Mouse (Mus musculus): ENCODE measurements at regions not wholly inside any gene's neighbourhood (a gene's known extent, or its start where the extent isn't known, plus 50 kb on each side); places are given as distances from the start of the nearest gene placed in this dataset.

GRCm38 (mm10) chr13:39278101-39278500, 317.4 kb upstream of the Slc35b3 start:
- H3K9me3 ChIP-seq (replicated peaks), result no peaks in the 10 kb centered on the region
- 78% methylated on average over 1 of the region's 1 CpGs for WGBS (ENCODE audit: insufficient replicate concordance)
- no peak overlapping the region for H3K4me2 ChIP-seq
- H3K27ac ChIP-seq, result no peak overlapping the region
- no peak overlapping the region for H3K9ac ChIP-seq
- no peak overlapping the region for H3K4me3 ChIP-seq (replicated peaks)
- H3K4me1 ChIP-seq (replicated peaks), result no peaks in the 10 kb centered on the region
- no peaks in the 10 kb centered on the region for H3K27me3 ChIP-seq
- DNase-seq (no peak), ATAC-seq (ENCODE audit: low read depth) (no peak)
- no peaks in the 10 kb centered on the region for H3K36me3 ChIP-seq

DNA sequence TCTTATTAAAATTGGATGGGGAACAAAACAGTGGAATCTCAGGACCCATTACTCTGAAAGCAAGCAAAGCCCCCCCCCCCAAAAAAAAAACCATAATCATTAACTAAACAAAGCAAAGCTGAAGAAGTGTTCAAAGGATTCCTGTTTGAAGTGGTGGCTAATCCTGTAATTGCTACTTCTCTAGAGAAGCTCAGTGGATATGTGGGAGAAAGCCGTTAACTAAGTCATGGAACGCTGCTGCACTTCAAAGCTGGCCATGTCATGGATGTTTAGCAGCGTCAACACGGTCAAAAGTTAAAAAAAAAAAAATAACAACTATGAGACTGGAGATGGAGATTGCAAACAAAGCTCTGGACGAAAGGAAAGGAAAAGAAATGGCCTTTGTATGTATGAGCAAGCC, 305.3 kb upstream of the Slc35b3 start:
- Histone ChIP-seq H3K36me3 (no peaks in the 10 kb centered on the region), H3K4me2 (no peak overlapping the region), H3K9me3 (replicated peaks) (no peaks in the 10 kb centered on the region), H3K4me1 (replicated peaks) (no peaks in the 10 kb centered on the region), H3K4me3 (replicated peaks) (no peak overlapping the region), H3K27ac (no peak overlapping the region), H3K27me3 (no peaks in the 10 kb centered on the region), H3K9ac (no peak overlapping the region)
- WGBS (ENCODE audit: insufficient replicate concordance), result 61% methylated on average over 5 of the region's 5 CpGs
- DNase-seq (no peak), ATAC-seq (ENCODE audit: low read depth) (no peak)

DNA sequence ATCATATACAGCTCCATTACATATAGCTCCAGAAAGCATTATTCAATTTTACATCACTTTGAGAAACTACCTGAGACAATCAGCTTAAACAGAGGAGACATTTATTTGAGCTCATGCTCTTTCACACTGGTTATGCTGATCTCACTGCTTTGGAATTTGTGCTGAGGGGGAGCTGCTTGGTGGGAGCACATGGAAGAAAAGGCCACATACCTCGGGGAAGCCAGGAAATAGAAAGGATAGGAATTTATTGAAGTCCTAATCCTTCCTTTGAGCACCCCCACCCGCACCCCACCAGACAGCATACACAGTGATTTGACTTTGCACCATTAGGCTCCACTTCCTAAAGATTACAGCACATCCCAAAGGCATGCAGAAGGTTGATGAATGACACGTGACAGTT, 296.0 kb upstream of the Slc35b3 start:
- H3K9ac ChIP-seq, result no peak overlapping the region
- 26% methylated on average over 3 of the region's 3 CpGs for WGBS (ENCODE audit: insufficient replicate concordance)
- no peak overlapping the region for H3K4me2 ChIP-seq
- no peak overlapping the region for H3K4me3 ChIP-seq (replicated peaks)
- no peak for ATAC-seq (ENCODE audit: low read depth)
- H3K9me3 ChIP-seq (replicated peaks), result no peaks in the 10 kb centered on the region
- H3K4me1 ChIP-seq (replicated peaks), result no peaks in the 10 kb centered on the region
- DNase-seq, result no peak
- no peaks in the 10 kb centered on the region for H3K36me3 ChIP-seq
- no peak overlapping the region for H3K27ac ChIP-seq
- H3K27me3 ChIP-seq, result no peaks in the 10 kb centered on the region

DNA sequence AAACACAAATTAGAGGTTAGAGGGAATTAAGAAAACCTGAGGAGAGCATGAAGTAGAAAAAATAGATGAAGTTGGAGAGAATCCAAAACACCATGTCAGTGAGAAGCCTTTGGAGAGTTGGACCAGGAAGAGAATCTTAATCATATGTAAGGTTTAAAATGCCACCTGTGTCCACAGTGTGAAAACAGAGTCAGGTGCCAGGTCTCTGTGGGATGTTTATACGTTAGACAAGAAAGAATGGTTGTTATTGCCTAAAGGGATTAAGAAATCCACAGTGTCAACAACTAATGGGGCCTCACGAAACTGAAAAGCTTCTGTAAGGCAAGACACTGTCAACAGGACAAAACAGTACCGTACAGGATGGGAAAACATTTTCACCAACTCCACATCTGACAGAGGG, 294.7 kb upstream of the Slc35b3 start:
- Histone ChIP-seq H3K9me3 (replicated peaks) (no peaks in the 10 kb centered on the region), H3K9ac (no peak overlapping the region), H3K4me2 (no peak overlapping the region), H3K27me3 (no peaks in the 10 kb centered on the region), H3K36me3 (no peaks in the 10 kb centered on the region), H3K4me3 (replicated peaks) (no peak overlapping the region), H3K27ac (no peak overlapping the region), H3K4me1 (replicated peaks) (no peaks in the 10 kb centered on the region)
- ATAC-seq (ENCODE audit: low read depth), result no peak
- WGBS (ENCODE audit: insufficient replicate concordance), result 61% methylated on average over 3 of the region's 3 CpGs
- DNase-seq, result no peak

DNA sequence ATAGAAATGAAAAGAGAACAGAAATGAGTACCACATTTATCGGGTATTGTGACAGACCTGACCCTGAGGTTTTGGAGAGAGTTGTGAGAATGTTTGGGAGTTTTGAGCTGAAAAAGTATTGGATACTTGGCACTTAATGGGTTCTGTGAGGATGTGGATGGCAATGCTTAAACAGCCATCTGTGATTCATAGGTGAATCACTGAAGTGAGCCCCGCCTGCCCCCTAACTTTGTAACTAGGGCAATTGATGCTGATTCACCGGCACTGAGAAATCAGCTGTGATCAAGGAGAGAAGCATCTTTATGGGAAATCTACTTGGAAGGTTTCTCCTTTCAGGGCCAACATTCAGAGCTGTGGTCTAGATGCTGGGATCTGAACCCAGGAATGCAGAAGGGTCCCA, 291.9 kb upstream of the Slc35b3 start:
- WGBS (ENCODE audit: insufficient replicate concordance), result 70% methylated on average over 3 of the region's 3 CpGs
- no peak overlapping the region for H3K9ac ChIP-seq
- no peaks in the 10 kb centered on the region for H3K9me3 ChIP-seq (replicated peaks)
- H3K36me3 ChIP-seq, result no peaks in the 10 kb centered on the region
- H3K27me3 ChIP-seq, result no peaks in the 10 kb centered on the region
- no peak overlapping the region for H3K4me2 ChIP-seq
- no peak for DNase-seq
- ATAC-seq (ENCODE audit: low read depth), result no peak
- no peak overlapping the region for H3K4me3 ChIP-seq (replicated peaks)
- no peak overlapping the region for H3K27ac ChIP-seq
- no peaks in the 10 kb centered on the region for H3K4me1 ChIP-seq (replicated peaks)

GRCm38 (mm10) chr13:39250096-39250495, 289.4 kb upstream of the Slc35b3 start:
- DNase-seq, result no peak
- no peak for ATAC-seq (ENCODE audit: low read depth)
- 73% methylated on average over 4 of the region's 4 CpGs for WGBS (ENCODE audit: insufficient replicate concordance)

GRCm38 (mm10) chr13:39226829-39227228, 266.2 kb upstream of the Slc35b3 start:
- no peaks in the 10 kb centered on the region for H3K4me1 ChIP-seq (replicated peaks)
- no peaks in the 10 kb centered on the region for H3K27me3 ChIP-seq
- H3K9me3 ChIP-seq (replicated peaks), result no peaks in the 10 kb centered on the region
- H3K9ac ChIP-seq, result no peak overlapping the region
- H3K36me3 ChIP-seq, result no peaks in the 10 kb centered on the region
- no peak overlapping the region for H3K27ac ChIP-seq
- WGBS (ENCODE audit: insufficient replicate concordance), result 42% methylated on average over 4 of the region's 4 CpGs
- no peak overlapping the region for H3K4me2 ChIP-seq
- no peak for DNase-seq
- no peak for ATAC-seq (ENCODE audit: low read depth)
- no peak overlapping the region for H3K4me3 ChIP-seq (replicated peaks)

More at GRCm38 (mm10) chr13:39250096-39250495, 289.4 kb upstream of the Slc35b3 start:
- H3K27me3 ChIP-seq, result no peaks in the 10 kb centered on the region
- H3K27ac ChIP-seq, result no peak overlapping the region
- H3K4me1 ChIP-seq (replicated peaks), result no peaks in the 10 kb centered on the region
- H3K4me3 ChIP-seq (replicated peaks), result no peak overlapping the region
- no peak overlapping the region for H3K9ac ChIP-seq
- no peaks in the 10 kb centered on the region for H3K36me3 ChIP-seq
- H3K9me3 ChIP-seq (replicated peaks), result no peaks in the 10 kb centered on the region
- no peak overlapping the region for H3K4me2 ChIP-seq

DNA sequence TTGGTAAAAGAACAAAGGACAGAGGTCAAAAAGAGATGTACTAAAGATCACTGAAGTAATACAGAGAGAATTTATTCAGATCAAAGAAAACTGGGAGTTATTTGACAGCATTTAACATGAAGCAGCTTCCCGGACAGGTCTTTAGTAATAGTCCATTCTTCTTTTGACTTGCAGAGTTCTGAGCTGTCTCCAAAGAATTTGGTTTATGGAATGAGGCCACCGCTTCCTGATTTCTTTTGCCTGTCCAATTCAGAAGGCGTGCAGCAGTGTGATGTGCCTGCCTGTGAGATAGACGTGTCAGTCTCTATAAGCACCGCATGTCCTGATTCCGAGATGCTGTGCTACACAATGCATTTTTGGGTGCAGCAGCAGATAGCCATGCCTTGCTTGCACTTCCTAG, 265.0 kb upstream of the Slc35b3 start:
- H3K4me3 ChIP-seq (replicated peaks), result no peak overlapping the region
- no peaks in the 10 kb centered on the region for H3K27me3 ChIP-seq
- DNase-seq (no peak), ATAC-seq (ENCODE audit: low read depth) (no peak)
- no peak overlapping the region for H3K4me2 ChIP-seq
- H3K4me1 ChIP-seq (replicated peaks), result no peaks in the 10 kb centered on the region
- WGBS (ENCODE audit: insufficient replicate concordance), result 64% methylated on average over 6 of the region's 6 CpGs
- no peaks in the 10 kb centered on the region for H3K9me3 ChIP-seq (replicated peaks)
- no peaks in the 10 kb centered on the region for H3K36me3 ChIP-seq
- H3K27ac ChIP-seq, result no peak overlapping the region
- H3K9ac ChIP-seq, result no peak overlapping the region

GRCm38 (mm10) chr13:39211076-39211475, 250.4 kb upstream of the Slc35b3 start:
- WGBS (ENCODE audit: insufficient replicate concordance), result 77% methylated on average over 8 of the region's 8 CpGs
- no peak for ATAC-seq (ENCODE audit: low read depth)
- Histone ChIP-seq H3K4me1 (replicated peaks) (no peaks in the 10 kb centered on the region), H3K36me3 (no peaks in the 10 kb centered on the region), H3K9me3 (replicated peaks) (no peaks in the 10 kb centered on the region), H3K9ac (no peak overlapping the region), H3K27ac (no peak overlapping the region), H3K4me2 (no peak overlapping the region), H3K4me3 (replicated peaks) (no peak overlapping the region), H3K27me3 (no peaks in the 10 kb centered on the region)
- DNase-seq, result no peak

DNA sequence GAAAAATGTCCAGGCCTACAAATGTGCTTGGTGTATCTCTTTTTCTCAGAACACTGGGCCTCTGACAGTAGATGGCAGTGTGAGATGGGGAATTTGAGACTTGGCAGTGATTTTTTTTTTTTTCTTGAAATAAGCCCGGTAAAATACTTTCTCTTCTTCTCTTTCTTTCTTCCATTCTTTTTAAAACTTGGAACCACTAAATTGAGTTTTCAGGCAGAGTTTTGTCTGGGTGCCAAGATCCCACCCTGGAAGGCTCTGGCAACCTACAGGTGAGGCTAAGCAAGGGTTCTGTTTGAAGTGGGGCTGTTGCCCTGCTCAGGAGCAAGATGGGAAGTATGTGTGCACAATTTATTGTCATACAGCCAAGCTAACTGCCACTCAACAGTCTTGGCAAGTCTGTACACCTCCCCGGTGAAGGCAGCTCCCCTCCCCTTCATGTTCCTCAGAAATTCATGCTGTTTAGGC, 223.1 kb upstream of the Slc35b3 start:
- Histone ChIP-seq H3K4me3 (replicated peaks) (no peak overlapping the region), H3K9ac (no peak overlapping the region), H3K4me1 (replicated peaks) (no peaks in the 10 kb centered on the region), H3K9me3 (replicated peaks) (no peaks in the 10 kb centered on the region), H3K27me3 (no peaks in the 10 kb centered on the region), H3K27ac (no peak overlapping the region), H3K4me2 (no peak overlapping the region), H3K36me3 (no peaks in the 10 kb centered on the region)
- ATAC-seq (ENCODE audit: low read depth), result no peak
- no peak for DNase-seq
- 36% methylated on average over 2 of the region's 2 CpGs for WGBS (ENCODE audit: insufficient replicate concordance)

- 49% methylated on average over 2 of the region's 2 CpGs for WGBS (ENCODE audit: insufficient replicate concordance)
- H3K27me3 ChIP-seq, result no peaks in the 10 kb centered on the region
- no peaks in the 10 kb centered on the region for H3K9me3 ChIP-seq (replicated peaks)
- H3K36me3 ChIP-seq, result no peaks in the 10 kb centered on the region
- ATAC-seq (ENCODE audit: low read depth), result no peak
- H3K27ac ChIP-seq, result no peak overlapping the region
- H3K4me1 ChIP-seq (replicated peaks), result no peaks in the 10 kb centered on the region
- DNase-seq, result no peak
- no peak overlapping the region for H3K9ac ChIP-seq
- H3K4me3 ChIP-seq (replicated peaks), result no peak overlapping the region
- H3K4me2 ChIP-seq, result no peak overlapping the region
These were observed 201.3 kb upstream of the Slc35b3 start for GRCm38 (mm10) chr13:39161980-39162379.

GRCm38 (mm10) chr13:39127942-39128341, 167.3 kb upstream of the Slc35b3 start:
- ATAC-seq (ENCODE audit: low read depth), result no peak
- H3K27me3 ChIP-seq, result no peaks in the 10 kb centered on the region
- no peak for DNase-seq
- no peak overlapping the region for H3K9ac ChIP-seq
- H3K27ac ChIP-seq, result no peak overlapping the region
- H3K9me3 ChIP-seq (replicated peaks), result no peaks in the 10 kb centered on the region
- H3K4me1 ChIP-seq (replicated peaks), result no peaks in the 10 kb centered on the region
- H3K4me2 ChIP-seq, result no peak overlapping the region
- H3K4me3 ChIP-seq (replicated peaks), result no peak overlapping the region
- H3K36me3 ChIP-seq, result no peaks in the 10 kb centered on the region
- 50% methylated on average over 1 of the region's 1 CpGs for WGBS (ENCODE audit: insufficient replicate concordance)
